Mouse (Mus musculus): ENCODE data around the gene Trpm7.

DNA sequence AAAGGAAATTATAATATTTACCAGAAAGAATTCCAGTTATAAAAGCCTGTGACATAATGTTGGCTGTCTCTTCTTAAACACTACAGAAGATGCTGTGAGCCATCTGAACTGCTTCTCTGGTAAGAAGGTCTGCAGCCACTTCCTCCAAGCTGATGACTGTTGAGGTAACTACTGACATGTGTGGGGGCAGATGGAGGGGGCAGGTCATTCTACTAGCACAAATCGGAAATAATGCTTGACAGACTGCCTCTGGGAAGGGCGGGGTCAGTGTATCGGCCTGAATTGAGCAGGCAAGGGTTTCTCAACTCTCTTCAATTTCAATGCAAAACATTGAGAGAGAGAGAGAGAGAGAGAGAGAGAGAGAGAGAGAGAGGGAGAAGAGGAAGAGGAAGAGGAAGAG lies 28.1 kb upstream of the Trpm7 start:
- TF ChIP-seq POLR2A (IDR thresholded peaks at IDR 0.05; ENCODE audit: insufficient read length, low read depth) (no peak), E2F4 (IDR thresholded peaks at IDR 0.05; ENCODE audit: insufficient read depth) (no peak), MYOG (IDR thresholded peaks at IDR 0.05; ENCODE audit: control insufficient read depth in 1 of 3, insufficient read depth in 1 of 3, insufficient read length in 2 of 3, low read depth in 2 of 3) (no peak), MAX (IDR thresholded peaks at IDR 0.05; ENCODE audit: low read depth) (no peak), CEBPB (IDR thresholded peaks at IDR 0.05; ENCODE audit: insufficient read depth, poor library complexity, severe bottlenecking) (no peak), POLR2AphosphoS2 (IDR thresholded peaks at IDR 0.05; ENCODE audit: insufficient read length, low read depth) (no peak), MYOD1 (IDR thresholded peaks at IDR 0.05; ENCODE audit: control insufficient read depth in 1 of 3, insufficient read length in 2 of 3, low read depth in 2 of 3) (no peak), TCF12 (IDR thresholded peaks at IDR 0.05; ENCODE audit: insufficient read depth, poor library complexity, severe bottlenecking) (no peak), USF1 (IDR thresholded peaks at IDR 0.05; ENCODE audit: low read depth) (no peak), REST (IDR thresholded peaks at IDR 0.05; ENCODE audit: insufficient read depth, insufficient read length) (no peak), TCF3 (IDR thresholded peaks at IDR 0.05; ENCODE audit: insufficient read length, low read depth) (no peak), SRF (IDR thresholded peaks at IDR 0.05; ENCODE audit: control insufficient read depth, insufficient read length, low read depth) (no peak)

Data from myocyte (in vitro differentiated cells).